Mouse (Mus musculus) thymus, adult 2 months (tissue): ENCODE measurements at regions not wholly inside any gene's neighbourhood (a gene's known extent, or its start where the extent isn't known, plus 50 kb on each side); places are given as distances from the start of the nearest gene placed in this dataset.

ENCODE experiments used
- CTCF ChIP-seq: fragments of 200-500 bp; IDR thresholded peaks from 2 replicates; pipeline ENCODE4 v1.5.1; 2012; ENCODE audit warnings: mild to moderate bottlenecking, control low read depth, low read length, moderate library complexity, borderline replicate concordance; ENCODE audit not compliant: control insufficient read depth, poor library complexity, insufficient read depth; ENCODE audit errors: extremely low read depth
- POLR2A ChIP-seq: fragments of 200-500 bp; IDR thresholded peaks from 2 replicates; pipeline ENCODE4 v1.6.1; 2012; ENCODE audit warnings: mild to moderate bottlenecking, low read length, control low read depth, moderate library complexity; ENCODE audit not compliant: control insufficient read depth, poor library complexity, insufficient read depth; ENCODE audit errors: extremely low read depth

DNA sequence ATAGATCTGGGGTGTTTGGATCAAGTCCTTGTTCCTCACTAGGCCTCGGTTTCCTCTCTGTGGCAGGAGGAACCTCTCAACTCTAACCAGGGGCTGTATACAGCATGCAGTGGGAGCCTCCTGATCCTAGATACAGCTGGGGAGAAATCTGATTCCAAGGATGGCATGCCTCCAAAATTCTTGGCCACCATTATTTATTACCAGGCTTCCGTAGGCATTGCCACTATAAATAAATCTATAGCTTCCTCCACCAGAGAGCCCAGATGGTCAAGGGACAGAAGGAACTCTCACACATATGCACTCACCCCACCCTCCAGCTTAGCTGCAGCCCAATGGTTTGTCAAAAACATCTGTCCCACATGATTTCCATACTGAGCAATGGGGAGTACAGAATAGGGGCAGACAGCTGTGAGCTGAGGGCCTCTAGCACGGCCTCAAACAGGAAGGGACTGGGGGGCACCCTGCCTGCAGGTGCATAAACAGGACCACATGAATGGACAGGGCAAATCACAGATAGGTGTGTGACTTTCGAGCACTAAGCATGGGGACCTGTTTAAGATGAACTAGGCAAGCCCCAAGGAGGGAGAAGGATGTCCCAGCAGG is 100.8 kb upstream of the Mgme1 start:
- TF ChIP-seq CTCF = no peak
- TF ChIP-seq POLR2A = no peak
